Mouse (Mus musculus): Measurements from ENCODE around the gene Cad. TPM values are rescaled to one million over a fixed set of nuclear protein-coding genes. Genes with fewer than 3 reads are reported as not detected.

Cad gene
- polyA plus RNA-seq, 1 experiment from 2014 or later: 39.7 TPM

Other genes starting within 250 kb of the Cad start
- gene Mapre3, start 240.1 kb upstream of the Cad start, polyA plus RNA-seq (2016; fragmentation: Nextera tagmentation; extraction: Ambion mirVana): 69.3 and 77.7 TPM in 2 replicates
- 58.4 and 65.5 TPM in 2 replicates for gene Tmem214, start 186.8 kb upstream of the Cad start, polyA plus RNA-seq (2016; fragmentation: Nextera tagmentation; extraction: Ambion mirVana)
- gene Agbl5, start 166.1 kb upstream of the Cad start, polyA plus RNA-seq (2016; fragmentation: Nextera tagmentation; extraction: Ambion mirVana): 30.6 and 32.1 TPM in 2 replicates
- gene Ost4, start 147.0 kb upstream of the Cad start, polyA plus RNA-seq (2016; fragmentation: Nextera tagmentation; extraction: Ambion mirVana): 298 and 304 TPM in 2 replicates
- 49.8 and 79.9 TPM in 2 replicates for gene Emilin1, start 141.4 kb upstream of the Cad start, polyA plus RNA-seq (2016; fragmentation: Nextera tagmentation; extraction: Ambion mirVana)
- 5.6 TPM in 2 replicates for gene Khk, start 133.3 kb upstream of the Cad start, polyA plus RNA-seq (2016; fragmentation: Nextera tagmentation; extraction: Ambion mirVana)
- gene Cgref1, start 109.2 kb upstream of the Cad start, polyA plus RNA-seq (2016; fragmentation: Nextera tagmentation; extraction: Ambion mirVana): 7.8 and 9.0 TPM in 2 replicates
- gene Preb, start 94.4 kb upstream of the Cad start, polyA plus RNA-seq (2016; fragmentation: Nextera tagmentation; extraction: Ambion mirVana): 121 and 131 TPM in 2 replicates
- not detected in 2 replicates for gene Tcf23, start 86.1 kb upstream of the Cad start, polyA plus RNA-seq (2016; fragmentation: Nextera tagmentation; extraction: Ambion mirVana)
- 117 and 120 TPM in 2 replicates for gene Atraid, start 6.5 kb upstream of the Cad start, polyA plus RNA-seq (2016; fragmentation: Nextera tagmentation; extraction: Ambion mirVana)
- 11.7 and 12.9 TPM in 2 replicates for gene Slc5a6, start 5.9 kb upstream of the Cad start, polyA plus RNA-seq (2016; fragmentation: Nextera tagmentation; extraction: Ambion mirVana)
- not detected in 2 replicates for gene Dnajc5g, start 51.5 kb downstream of the Cad start, polyA plus RNA-seq (2016; fragmentation: Nextera tagmentation; extraction: Ambion mirVana)
- gene Slc30a3, start 53.5 kb downstream of the Cad start, polyA plus RNA-seq (2016; fragmentation: Nextera tagmentation; extraction: Ambion mirVana): 10.7 and 11.2 TPM in 2 replicates
- gene Trim54, start 61.9 kb downstream of the Cad start, polyA plus RNA-seq (2016; fragmentation: Nextera tagmentation; extraction: Ambion mirVana): not detected in 2 replicates
- gene Ucn, start 84.0 kb downstream of the Cad start, polyA plus RNA-seq (2016; fragmentation: Nextera tagmentation; extraction: Ambion mirVana): not detected in 2 replicates
- 53.1 and 56.8 TPM in 2 replicates for gene Mpv17, start 99.5 kb downstream of the Cad start, polyA plus RNA-seq (2016; fragmentation: Nextera tagmentation; extraction: Ambion mirVana)
- 1.3 and 3.6 TPM in 2 replicates for gene Gm29609, start 125.1 kb downstream of the Cad start, polyA plus RNA-seq (2016; fragmentation: Nextera tagmentation; extraction: Ambion mirVana)
- gene Gtf3c2, start 125.4 kb downstream of the Cad start, polyA plus RNA-seq (2016; fragmentation: Nextera tagmentation; extraction: Ambion mirVana): 97.3 and 97.6 TPM in 2 replicates
- gene Snx17, start 138.4 kb downstream of the Cad start, polyA plus RNA-seq (2016; fragmentation: Nextera tagmentation; extraction: Ambion mirVana): 141 and 153 TPM in 2 replicates
- gene Eif2b4, start 138.7 kb downstream of the Cad start, polyA plus RNA-seq (2016; fragmentation: Nextera tagmentation; extraction: Ambion mirVana): 65.6 and 68.0 TPM in 2 replicates
- gene Zfp513, start 147.5 kb downstream of the Cad start, polyA plus RNA-seq (2016; fragmentation: Nextera tagmentation; extraction: Ambion mirVana): 22.0 and 25.2 TPM in 2 replicates
- gene Ppm1g, start 165.9 kb downstream of the Cad start, polyA plus RNA-seq (2016; fragmentation: Nextera tagmentation; extraction: Ambion mirVana): 163 and 167 TPM in 2 replicates
- gene Nrbp1, start 186.1 kb downstream of the Cad start, polyA plus RNA-seq (2016; fragmentation: Nextera tagmentation; extraction: Ambion mirVana): 144 and 151 TPM in 2 replicates
- gene Gm9970, start 186.5 kb downstream of the Cad start, polyA plus RNA-seq (2016; fragmentation: Nextera tagmentation; extraction: Ambion mirVana): 0.63 and 0.71 TPM in 2 replicates
- gene Krtcap3, start 196.9 kb downstream of the Cad start, polyA plus RNA-seq (2016; fragmentation: Nextera tagmentation; extraction: Ambion mirVana): 3.3 and 4.7 TPM in 2 replicates
- 50.7 and 56.1 TPM in 2 replicates for gene Ift172, start 236.3 kb downstream of the Cad start, polyA plus RNA-seq (2016; fragmentation: Nextera tagmentation; extraction: Ambion mirVana)
- gene Fndc4, start 241.3 kb downstream of the Cad start, polyA plus RNA-seq (2016; fragmentation: Nextera tagmentation; extraction: Ambion mirVana): 57.8 and 64.6 TPM in 2 replicates
- gene Gckr, start 242.7 kb downstream of the Cad start, polyA plus RNA-seq (2016; fragmentation: Nextera tagmentation; extraction: Ambion mirVana): 0.20 and 0.48 TPM in 2 replicates